Mouse (Mus musculus) brain, embryonic 14.5 days (tissue): ENCODE data around the gene Gadd45b. TPM values are rescaled to one million over a fixed set of nuclear protein-coding genes. Genes with fewer than 3 reads are reported as not detected.

ENCODE experiments used
- DNase-seq: peaks from one replicate; pipeline ENCODE4 v3.0.0-alpha.2; 2011; ENCODE audit warnings: low read depth
- CTCF ChIP-seq: fragments of 200-500 bp; IDR thresholded peaks from 2 replicates; pipeline ENCODE4 v1.5.1; 2012; ENCODE audit warnings: inconsistent platforms, mild to moderate bottlenecking, moderate library complexity, borderline replicate concordance; ENCODE audit not compliant: insufficient read depth, insufficient read length; ENCODE audit errors: extremely low read depth
- POLR2A ChIP-seq: fragments of 200-500 bp; IDR thresholded peaks from 2 replicates; pipeline ENCODE4 v1.6.1; 2012; ENCODE audit warnings: mild to moderate bottlenecking, inconsistent platforms, borderline replicate concordance; ENCODE audit not compliant: poor library complexity, insufficient read depth, insufficient read length, severe bottlenecking; ENCODE audit errors: extremely low read depth
- polyA plus RNA-seq: library from polyadenylated mRNA; depleted of rRNA; stranded (reverse); fragments of >200 nt; gene quantifications from 2 replicates; pipeline ENCODE4 v1.2.3, GENCODE M21; 2012

Gadd45b gene
- polyA plus RNA-seq, 1 experiment: 8.4 TPM

DNA sequence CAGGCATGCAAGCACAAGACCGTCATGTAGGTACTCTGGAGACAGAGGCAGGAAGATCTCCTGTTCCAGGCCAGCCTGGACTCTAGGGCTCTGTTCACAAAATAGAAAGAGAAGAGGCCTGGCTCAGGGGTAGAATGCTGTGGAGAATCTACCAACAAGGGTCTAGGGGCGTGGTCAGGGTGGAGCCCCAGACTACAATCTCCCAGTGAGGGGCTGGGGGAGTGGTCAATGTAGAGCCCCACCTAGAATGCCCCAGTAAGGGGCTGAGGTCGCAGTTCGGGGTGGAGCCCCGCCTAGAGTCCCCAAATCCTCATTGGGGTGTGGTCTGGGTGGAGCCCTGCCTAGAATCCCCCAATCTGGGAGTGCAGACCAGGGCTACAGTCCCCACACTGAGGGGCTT lies 20.4 kb downstream of the Gadd45b start:
- TF ChIP-seq POLR2A (no peak), CTCF (no peak)
- DNase-seq: no peak

DNA sequence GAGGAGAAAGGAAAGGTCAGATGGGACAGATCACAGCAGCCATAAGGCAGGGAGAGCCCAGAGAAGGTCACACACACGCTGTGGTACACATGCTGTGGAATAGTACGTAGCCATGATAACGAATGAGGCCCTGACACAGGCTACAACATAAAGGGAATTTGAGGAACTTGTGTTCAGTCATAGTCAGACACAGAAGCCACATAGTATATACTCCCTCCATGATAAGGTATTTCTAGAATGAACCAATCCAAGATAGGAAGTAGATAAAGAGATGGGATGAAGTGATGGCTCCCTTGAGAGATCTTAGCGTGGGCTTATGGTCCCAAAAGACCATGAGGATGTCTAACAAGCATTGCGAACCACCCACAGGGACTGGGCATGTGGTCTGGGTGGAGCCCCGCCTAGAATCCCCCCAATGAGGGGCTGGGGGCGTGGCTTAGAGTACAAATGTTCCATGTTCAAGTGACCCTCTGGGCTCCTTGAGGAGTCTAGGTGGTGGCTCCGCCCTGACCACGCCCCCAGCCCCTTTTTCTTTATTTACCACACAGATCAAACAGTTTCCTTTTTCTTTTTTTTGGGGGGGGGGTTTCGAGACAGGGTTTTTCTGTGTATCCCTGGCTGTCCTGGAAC lies 22.0 kb downstream of the Gadd45b start:
- no peak for TF ChIP-seq POLR2A
- no peak for TF ChIP-seq CTCF
- no peak for DNase-seq

DNA sequence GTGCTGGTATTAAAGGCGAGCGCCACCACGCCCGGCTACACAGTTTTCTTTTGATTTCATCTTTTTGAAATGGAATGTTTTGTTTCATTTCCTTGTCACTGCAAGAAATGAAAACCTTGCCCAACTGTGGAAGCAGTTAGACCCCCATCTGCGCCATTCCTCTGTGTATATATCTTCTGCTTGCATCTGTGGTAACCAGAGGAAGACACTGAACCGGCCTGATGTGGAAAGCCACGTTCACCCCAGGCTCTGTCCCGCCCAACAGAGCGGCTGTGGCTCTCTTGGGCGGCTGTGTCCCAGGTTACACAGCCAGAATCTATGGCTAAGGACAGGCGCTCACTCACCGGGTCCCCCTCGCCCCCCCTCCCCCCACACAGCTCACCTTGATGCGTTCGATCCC lies 22.6 kb downstream of the Gadd45b start:
- DNase-seq: no peak
- TF ChIP-seq CTCF (no peak), POLR2A (no peak)

DNA sequence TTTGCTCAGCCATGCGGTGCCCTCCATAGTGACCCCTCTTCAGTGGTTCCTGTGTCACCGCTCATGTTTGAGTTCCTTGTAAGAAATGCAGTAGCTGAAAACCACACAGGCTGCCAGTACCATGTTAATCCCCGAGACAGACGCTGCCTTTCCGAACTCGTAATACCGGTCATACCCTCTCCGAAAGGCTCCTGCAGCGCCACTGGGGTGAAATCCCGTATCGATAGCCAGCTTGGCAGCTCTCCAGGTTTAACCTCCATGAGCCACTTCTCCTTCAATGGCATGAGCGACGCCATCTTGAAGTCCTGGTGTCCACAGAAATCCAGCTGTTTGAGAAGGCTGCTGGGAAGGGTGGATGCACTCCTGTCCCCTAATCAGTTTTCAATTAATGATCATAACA lies 24.5 kb downstream of the Gadd45b start:
- DNase-seq: peak; percentile 15
- TF ChIP-seq CTCF (no peak), POLR2A (no peak)

DNA sequence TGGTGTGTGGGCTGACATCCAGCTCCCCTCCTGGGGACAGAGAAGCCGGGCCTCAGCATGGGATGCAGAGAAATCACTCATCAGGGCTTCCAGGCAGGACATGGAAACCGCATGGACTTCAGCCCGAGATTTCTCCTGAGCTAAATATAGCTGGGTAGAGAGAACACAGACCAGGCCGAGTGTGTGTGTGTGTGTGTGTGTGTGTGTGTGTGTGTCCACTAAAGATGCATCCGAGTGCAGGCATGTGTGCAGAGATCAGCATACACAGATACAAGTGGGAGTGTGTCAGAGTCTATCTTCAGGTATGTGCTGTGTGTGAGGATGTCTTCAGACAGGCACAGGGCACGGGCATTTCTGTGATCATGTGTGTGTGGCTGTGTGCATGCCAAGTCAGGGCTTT lies 25.0 kb downstream of the Gadd45b start:
- TF ChIP-seq CTCF (no peak), POLR2A (no peak)
- DNase-seq: no peak

DNA sequence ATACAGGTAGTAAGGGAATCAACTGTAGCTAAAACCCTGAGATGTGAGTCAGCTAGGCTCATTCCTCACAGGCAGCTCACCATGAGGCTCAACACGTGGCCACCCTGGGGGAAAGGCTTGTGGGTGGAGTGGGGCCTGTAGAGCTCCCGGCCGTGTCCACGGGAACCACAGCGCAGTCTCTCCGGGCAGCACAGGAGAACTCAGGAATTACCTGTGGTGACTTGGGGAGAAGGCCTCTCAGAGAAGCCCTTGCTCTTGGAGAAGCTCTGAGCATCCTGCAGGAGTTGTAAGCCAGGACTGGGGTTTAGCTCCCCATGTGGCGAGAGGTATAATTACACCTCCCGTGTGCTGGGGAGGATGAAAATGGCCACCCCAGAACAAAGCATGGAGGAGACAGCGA lies 25.7 kb downstream of the Gadd45b start:
- DNase-seq: peak; percentile 77
- TF ChIP-seq CTCF (peak; percentile 85), POLR2A (no peak)

DNA sequence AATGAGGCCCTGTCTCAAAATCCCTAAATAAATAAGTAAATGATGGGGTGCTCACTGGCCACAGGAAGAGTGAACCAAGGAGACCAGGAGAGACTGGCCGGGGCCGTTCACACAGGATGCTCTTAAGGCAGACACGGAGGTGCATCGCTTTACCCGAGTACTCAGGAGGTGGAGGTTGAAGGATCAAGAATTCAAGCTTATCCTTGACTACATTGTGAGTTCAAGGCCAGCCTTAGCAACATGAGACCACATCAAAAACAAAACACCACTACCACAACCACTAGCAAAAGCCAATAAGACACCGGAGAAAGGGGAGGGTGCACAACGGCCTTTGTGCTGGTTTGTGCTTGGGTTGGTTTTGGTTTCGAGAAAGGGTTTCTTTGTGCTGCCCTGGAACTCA lies 26.5 kb downstream of the Gadd45b start:
- no peak for TF ChIP-seq CTCF
- TF ChIP-seq POLR2A: no peak
- DNase-seq: no peak

DNA sequence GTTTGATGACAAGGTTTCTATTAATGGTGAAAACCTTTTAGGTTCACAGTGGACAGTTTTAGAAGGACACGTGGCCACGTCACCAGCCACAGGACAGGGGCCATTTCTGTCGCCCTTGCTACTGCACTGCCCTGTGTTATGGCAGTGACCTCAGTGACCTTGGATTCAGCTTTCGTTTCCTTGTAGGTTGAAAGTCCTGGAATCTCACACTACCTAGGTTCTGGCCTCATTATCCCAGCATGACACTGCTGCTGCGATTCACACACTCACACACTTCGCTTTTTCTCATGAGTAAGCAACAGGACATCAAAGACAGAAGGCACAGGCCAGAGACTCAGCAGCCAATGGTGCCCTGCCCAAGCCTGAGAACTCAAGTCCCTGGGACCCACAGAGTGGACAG lies 27.0 kb downstream of the Gadd45b start:
- TF ChIP-seq CTCF: no peak
- DNase-seq: no peak

DNA sequence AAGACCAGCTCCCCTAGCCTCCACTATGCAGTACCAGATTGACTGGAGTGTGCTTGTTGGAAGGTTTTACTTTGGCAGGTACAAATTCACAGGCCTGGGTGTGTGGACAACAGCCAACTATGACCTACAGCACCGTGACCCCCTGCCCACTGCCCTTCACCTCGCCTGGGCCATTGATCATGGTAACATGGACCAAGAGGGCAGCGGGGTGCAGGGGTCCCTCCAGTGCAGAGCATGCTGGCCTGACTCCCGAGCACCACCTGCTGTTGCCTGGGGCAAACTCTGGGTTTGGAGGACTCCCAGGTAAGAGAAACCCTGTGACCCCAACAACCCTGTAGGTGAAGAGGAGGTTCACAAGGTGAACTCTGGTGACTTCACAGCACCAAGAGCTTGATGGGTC lies 27.9 kb downstream of the Gadd45b start:
- TF ChIP-seq POLR2A (no peak), CTCF (no peak)
- no peak for DNase-seq

DNA sequence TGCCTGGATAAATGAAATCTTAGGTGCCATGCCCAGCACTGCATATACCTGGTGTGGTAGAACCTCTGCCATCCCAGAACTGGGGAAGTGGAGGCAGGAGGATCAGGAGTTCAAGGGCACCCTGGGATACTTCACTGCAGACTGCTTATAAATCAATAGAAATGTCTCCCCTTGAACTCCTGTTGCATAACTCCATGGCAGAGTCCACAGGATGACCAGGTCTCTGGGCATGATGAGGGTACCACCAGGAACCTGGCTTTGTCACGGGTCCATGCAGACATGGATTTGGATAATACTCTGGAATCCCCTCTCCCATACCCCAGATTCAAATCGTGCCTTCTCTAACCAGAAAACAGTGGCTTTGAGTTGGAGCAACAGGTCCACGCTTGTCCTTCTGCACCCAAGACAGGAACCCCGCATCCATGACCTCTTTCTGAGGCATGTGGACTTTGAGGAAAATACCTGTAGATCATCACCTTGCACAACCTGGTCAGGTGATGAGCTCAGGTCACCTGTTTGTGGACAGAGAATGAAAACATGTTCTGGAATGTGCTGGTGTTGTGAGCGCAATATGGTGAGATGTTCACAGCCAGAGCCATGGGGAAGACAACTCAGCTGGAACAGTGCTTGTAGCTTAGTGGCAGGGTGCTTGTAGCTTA lies 29.2 kb downstream of the Gadd45b start:
- DNase-seq: no peak
- TF ChIP-seq POLR2A (no peak), CTCF (no peak)

DNA sequence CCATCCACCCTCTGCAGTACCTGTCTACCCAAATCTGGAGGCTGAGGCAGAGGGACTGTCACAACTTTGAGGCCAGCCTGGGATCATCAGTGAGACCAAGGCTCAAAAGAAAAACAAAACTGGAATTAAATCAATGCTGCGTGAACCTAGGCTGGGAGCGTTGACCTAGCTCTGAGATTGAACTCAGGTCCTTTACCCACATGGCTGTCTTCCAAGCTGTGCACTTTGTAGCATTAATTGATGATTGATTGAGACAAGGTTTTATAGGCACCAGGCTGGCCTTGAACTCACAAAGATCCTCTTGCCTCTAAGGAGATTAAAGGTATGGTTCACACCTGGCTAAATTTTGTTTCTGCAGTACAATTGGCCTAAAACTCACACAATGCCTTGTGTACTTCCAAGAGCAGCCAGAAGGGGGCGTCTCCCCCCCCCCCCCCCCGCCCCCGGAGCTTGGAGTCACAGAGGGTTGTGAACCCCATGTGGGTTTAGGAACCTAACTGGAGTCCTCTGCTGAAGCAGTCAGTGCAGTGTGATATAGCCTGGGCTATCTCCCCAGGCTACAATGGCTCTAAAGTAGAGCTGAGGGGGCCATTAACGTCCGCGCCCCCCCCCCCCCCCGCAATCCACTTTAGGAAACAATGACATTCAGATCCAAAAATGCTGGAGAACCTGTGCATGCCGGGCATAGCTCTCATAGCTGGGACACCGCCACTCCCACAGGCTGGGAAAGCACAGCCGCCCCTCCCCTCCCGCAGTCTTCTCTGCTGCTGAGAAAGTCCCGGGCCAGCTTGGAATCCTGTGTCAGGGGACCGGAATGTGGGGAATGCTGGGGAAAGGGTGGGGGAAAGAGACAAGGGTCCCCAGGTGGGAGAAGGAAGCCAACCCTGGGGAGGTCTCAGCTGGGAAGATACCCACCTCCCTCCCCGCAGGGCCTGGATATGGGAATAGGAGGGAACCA lies 31.0 kb downstream of the Gadd45b start:
- TF ChIP-seq POLR2A: no peak
- TF ChIP-seq CTCF: peak; percentile 43; the same call in 1 of the 2 replicates
- no peak for DNase-seq

DNA sequence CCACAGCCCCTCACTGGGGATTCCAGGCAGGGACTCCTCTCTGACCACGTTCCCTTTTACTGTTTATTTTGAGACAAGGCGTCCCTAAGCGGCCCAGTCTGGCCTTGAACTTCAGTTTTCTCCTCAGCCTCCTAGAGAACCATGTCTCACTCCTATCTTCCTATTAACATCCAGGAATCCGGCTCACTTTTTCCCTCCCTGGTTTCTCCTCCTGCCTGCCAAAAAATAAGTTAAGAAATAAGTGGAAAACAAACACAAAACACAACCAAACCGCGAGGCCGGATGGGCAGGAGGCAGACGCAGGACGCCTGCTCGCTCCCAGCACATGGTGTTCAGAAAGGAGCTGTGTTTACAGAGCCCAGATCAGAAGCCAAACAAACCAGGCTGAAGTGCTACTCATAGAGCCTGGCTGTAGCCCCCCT lies 32.2 kb downstream of the Gadd45b start:
- TF ChIP-seq CTCF (no peak), POLR2A (no peak)
- no peak for DNase-seq

DNA sequence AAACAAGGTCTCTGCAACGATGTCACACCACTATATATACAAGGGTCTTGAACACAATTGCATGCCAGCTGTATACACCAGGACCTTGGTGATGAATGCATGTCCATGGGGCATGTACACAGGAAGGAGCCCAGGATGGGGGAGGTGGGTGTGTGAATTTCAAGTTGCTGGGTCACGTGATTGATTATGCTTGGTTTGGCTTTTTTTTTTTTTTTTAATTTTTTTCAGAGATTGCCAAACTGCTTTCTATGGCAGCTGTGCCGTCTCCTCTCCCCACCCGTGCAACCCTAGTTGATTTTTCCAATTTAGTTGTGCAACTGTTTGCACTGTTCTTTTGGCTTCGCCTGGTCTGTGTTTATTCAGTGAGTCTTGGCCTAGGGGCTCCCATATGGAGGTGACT lies 32.7 kb downstream of the Gadd45b start:
- TF ChIP-seq CTCF (no peak), POLR2A (no peak)

More for the DNA sequence above, 32.7 kb downstream of the Gadd45b start:
- no peak for DNase-seq
